Mouse (Mus musculus) monocyte, adult 5-6 weeks (primary cell): ENCODE data around the gene Mindy1. TPM values are rescaled to one million over a fixed set of nuclear protein-coding genes. Genes with fewer than 3 reads are reported as not detected.

Experiments used
- ATAC-seq: fragments of 153-309, 156-312 bp; replicated peaks from 2 replicates; pipeline ENCODE4 v1.8.0; 2017; ENCODE audit warnings: mild to moderate bottlenecking; ENCODE audit not compliant: low TSS enrichment, insufficient number of reproducible peaks, severe bottlenecking, poor library complexity, low FRiP score
- total RNA-seq: library from RNA; stranded (forward); fragments of 200-1000, 200-491, 200-594 nt; gene quantifications from 3 replicates; pipeline ENCODE4 v1.2.3, GENCODE M21; 2017

Gene Mindy1
- 21.6 to 32.4 TPM (median 30.4 TPM) in 3 replicates for total RNA-seq

DNA sequence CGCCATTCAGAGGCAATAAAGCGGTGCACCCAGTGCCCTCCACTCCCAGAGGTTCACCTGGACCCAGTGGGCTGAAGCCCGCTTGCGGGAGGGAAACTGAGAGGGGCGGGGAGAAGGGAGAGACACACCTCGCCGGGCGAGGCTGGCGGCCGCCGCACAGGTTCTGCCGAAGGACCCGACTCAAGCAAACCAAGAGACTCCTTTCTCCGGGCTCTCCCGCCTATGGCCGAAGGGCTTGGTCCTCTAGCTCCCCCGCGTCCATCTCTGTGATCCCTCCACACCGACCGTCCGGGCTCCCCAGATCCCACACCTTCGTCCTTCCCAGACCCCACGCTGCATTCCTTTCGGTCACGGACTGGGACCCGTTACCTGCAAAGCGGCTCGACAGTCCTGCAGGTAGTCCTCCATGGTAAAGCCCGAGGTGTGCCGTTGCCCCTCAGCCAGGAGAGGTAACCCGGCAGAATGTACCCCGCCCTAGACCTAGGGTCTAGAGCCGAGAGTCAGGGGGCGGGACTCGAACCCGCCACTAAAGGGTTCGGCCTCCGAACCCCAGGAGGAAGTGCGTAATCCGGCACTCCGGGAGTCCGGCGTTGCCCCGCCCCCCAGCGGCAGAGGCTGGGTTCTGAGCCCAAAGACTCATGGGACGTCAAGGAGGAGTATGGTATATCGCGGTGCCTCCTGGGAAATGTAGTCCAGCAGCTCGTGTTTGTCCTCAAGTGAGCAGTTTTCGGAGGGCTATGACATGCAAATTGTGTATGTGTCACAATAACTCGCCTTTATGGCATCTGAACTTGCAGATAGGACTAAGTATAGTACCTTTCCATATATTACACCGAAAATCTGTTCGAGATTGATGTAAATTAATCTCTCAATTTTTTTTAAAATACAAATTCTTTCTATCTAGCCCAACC lies at the start of gene Mindy1, which contains the start of gene Prune1:
Gene Mindy1, plus strand, starts transcription at position 130 of the 911 bp plus-strand sequence.
Gene Prune1, minus strand, starts transcription at position 861 of the 911 bp plus-strand sequence.
- ATAC-seq: peak; percentile 89

DNA sequence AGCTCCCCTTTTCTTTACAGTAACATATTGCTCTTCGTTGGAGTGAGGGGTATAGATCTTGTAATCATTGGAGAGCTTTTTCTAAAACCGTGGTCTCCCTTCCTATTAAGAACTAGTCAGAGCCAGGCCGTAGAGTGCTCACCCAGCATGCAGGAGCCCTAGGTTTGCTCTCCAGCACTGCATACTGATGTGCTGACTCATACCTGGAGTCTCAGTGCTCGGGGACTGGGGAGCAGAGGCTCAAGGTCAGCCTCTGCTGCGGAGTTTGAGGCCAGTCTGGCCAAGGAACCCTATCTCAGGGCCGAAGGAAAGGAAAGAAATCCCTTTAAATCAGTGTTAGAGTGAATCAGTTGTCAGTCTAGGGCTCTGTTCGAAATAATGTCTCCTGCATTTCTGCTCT lies 48.4 kb upstream of the Mindy1 start:
- ATAC-seq: no peak

DNA sequence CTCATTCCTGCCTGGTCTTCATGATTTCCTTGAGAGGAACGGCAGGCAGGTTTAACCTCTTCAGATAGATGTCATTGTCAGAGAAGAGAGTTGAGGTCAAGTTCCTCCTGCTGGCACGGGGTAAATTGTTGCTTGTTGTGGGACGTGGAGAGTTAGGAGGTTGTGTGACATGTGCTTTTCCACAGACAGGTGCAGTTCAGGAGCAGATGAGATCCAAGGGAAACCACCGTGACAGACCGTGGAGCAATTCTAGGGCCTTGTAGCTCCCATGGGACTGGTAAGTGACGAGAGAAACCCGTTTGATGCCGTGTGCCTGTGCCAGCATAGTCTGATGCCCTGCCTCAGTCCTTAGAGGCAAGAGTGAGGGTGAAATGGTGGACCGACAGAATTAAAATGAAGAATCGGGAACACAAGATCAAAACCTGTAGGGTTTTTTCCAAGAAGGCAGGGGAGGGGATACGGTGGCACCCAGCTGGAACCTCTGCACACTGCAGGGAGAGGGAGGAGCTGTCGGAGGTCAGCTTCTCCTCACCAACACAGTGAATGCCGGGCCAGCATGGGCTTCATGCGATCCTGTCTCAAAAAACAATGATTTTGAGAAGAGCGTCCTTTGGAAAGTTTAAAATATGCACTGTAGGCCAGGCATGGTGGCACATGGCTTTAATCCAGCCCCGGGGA lies 47.7 kb upstream of the Mindy1 start:
- ATAC-seq: no peak

DNA sequence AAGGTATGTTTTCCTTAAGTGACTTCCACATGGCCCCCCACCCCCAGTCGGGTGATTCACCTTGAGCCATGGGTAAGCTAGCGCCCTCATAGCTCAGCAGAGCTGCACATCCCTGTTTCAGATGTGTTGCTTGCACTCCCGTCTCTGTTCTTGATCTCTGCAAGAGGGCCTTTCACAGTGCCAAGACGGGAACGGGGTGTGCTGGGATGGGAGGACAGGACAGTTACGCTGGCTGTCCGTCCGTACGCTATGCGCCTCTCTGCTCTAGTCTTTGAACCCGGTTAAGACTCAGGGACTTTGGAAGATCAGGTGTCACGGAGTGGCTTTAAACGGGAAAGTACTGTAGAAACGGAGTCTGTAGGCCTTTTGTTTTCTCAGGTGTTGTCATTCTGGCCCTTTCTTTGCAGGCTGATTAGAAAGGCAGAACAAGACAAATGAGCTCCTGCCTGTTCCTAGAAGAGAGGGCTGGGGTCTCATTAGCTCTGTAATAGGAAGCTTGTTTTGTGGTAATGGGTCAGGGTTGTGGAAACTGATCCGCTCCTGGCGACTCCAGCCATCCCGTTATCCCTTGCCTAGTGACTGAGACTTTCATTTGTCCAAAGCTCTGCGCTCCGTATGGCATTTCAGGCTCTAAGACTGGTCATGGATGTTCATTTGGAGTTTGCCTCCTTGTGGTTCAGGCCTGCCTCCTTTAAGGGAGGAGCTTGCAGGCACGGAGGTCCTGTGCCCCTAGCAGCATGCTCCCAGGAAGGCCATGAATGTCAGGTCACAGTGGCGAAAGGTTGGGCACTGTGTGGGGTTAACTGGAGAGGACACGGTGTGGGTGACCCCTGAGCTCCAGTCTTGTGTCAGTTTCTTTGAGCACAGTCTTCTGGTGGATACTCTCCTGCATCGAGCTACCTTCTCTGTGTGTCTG lies 45.5 kb upstream of the Mindy1 start:
- ATAC-seq: no peak

DNA sequence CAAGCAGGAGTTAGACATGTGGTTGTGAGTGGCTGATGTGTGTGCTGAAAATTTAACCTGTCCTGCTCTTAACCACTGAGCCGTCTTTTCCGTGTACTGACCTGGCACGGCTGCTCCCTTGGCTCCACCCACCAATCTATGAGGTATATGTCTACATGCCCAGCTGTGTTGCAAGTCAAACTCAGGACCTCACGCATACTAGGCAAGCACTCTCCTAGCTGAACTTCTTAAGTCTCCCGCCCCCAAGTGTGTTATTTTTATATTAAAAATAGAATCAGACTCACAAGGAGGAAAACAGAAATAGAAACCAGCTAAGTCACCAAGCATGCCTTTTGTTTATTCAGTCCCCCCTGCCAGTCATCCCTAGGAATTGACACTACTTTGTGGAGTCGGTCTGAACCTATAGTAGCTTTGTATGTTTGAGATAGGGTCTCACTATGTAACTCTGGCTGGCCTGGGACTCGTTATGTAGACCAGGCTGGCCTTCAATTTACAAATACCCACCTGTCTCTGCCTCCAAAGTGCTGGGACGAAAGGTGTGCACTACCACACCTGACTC lies 43.5 kb upstream of the Mindy1 start:
- ATAC-seq: no peak

DNA sequence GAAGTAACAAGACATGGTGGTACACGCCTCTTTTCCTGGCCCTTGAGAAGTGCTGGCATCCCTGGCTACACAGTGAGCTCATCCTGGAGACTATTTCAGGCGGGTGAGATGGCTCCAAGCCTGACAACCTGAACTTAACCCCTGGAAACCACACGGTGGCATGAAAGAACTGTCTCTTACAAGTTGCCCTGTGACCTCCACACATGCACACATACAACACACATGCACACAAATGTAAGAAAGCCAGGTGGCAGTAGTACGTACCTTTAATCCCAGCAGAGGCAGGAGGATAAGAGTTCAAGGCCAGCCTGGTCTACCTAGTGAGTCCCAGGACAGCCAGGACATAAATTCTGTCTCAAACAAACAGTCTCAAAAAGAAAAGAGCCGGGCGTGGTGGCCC lies 42.1 kb upstream of the Mindy1 start:
- no peak for ATAC-seq

DNA sequence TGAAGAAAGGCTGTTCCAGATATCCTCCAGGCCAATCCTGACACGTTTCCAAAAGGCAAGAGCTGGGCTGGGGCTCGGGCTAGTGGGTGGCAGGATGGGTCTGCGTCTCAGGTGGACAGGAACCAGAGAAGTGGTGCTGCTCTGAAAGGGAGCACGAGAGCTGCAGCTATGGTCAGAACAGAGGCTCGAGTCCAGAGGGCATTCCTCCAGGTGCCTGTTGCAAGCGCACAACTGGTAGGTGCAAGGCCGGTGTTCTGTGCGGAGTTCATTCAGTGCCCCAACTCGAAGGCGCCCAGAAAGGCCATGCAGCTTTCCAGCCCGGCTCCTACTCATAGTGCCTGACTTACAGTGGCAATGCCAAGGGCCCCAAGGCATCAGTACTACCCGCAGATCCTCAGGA lies 41.2 kb upstream of the Mindy1 start:
- ATAC-seq: no peak

DNA sequence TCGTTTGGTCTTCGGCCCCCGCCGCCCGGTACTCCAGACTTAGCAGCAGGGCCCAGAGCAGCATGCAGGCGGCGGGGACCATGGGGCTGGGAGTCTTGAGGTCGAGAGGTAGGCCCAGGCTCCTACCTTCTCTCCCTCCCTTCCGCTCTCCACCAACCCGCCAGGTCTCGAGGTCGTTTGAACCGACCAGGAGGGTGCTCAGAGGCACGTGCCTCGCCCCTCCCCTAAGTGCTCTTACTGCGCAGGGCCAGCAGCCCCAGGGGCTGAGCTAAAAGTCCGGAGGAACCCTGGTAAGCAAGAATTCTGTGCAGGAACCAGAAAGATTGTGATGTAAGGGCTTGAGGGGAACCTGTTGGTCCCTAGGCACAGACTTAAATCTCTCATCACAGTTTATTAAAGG lies 40.2 kb upstream of the Mindy1 start:
- no peak for ATAC-seq

DNA sequence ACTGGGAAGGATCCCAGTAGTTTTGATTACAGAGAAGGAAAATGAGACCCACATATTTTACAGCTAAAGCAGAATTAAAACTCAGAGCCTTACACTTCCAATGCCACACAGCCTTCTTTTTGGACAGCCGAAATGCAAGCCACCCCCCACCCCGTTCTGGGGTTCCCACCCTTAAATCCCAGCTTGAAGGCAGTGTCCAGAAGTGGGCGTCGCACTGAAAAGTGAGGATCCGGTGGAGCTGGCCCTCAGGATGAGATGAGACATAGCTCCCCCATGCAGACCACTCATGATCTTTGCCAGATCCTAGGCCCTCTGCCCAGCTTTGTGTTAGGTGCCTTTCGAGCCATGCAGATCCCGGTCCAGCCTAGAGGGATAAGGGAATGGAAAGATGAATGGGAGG lies 39.6 kb upstream of the Mindy1 start, which contains the start of gene Gm128:
Gene Gm128, minus strand, starts transcription at position 101 of the 400 bp plus-strand sequence.
- ATAC-seq: no peak

DNA sequence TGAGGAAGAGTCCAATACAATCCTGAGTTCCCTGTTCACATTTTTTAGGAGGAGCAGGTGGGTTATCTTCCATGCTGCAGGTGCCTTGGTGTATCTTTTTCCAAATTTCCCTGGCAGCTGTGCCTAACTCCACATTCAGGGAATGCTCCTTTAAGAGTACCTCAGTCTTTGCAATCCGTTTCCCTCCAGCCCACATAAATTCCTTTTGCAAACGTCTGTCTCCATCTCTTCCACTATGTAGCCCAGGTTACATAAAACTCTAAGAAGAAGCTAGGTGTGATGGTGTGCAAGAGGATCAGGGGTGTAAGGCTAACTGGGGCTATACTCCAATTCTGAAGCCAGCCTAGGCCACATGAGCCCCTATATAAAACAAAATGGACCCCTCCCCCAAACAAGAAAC lies 38.1 kb upstream of the Mindy1 start:
- no peak for ATAC-seq

DNA sequence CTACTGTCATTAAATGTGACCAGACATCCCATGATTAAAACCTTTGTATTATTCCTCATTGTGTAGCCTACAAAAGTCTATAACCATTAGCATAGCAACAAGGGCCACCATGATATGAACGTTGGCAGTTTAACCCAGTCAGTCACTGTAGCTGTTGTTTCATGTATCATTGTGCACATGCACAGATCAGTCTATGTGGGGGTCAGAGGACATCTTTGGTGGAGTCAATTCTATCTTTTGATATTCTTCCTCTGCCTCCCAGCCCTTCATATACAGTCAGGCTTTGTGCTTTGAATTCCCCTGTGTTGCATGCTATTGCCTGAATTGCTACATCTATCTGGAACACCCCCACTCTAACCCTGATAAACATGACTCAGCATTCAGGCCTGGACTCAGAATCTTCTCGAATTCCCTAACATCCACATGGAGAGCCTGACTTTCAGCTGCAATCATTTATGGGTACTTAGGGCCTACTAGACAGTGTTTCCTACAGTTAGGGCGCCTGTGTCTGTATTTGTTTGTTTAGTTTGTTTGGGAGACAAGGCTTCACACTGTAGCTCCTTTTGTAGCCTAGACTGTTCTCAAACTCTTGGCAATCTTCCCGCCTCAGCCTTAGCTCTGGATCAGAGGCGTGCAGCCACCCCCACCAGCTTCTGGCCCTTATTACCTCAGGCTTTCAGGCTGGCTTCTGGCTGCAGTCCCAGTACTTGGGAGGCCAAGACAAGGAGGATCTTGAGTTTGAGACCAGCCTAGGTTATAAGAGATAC lies 34.5 kb upstream of the Mindy1 start:
- ATAC-seq: no peak

DNA sequence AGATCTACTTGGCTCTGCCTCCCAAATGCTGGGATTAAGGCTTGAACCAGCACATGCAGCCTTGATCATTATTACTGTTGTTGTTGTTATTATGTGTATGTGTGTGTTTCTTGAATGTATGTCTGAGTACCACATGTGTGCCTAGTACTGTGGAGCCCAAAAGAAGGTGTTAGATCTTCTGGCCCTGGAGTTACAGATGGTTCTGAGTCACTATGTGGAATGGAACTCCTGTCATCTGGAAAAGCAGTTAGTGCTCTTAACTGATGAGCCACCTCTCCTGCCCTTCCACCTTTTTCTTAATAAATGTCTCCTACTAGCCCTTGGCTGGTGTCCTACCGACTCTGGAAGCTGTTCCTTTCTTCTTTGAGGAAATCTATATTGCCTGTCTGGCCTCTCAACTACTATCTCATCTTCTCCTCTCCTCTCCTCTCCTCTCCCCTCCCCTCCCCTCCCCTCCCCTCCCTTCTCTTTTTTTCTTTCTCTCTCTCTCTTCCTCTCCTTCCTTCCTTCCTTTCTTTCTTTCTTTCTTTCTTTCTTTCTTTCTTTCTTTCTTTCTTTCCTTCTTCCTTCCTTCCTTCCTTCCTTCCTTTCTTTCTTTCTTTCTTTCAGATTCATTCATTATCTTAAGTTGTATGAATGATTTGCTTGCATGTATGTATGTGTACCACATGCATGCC lies 33.3 kb upstream of the Mindy1 start:
- ATAC-seq: no peak

DNA sequence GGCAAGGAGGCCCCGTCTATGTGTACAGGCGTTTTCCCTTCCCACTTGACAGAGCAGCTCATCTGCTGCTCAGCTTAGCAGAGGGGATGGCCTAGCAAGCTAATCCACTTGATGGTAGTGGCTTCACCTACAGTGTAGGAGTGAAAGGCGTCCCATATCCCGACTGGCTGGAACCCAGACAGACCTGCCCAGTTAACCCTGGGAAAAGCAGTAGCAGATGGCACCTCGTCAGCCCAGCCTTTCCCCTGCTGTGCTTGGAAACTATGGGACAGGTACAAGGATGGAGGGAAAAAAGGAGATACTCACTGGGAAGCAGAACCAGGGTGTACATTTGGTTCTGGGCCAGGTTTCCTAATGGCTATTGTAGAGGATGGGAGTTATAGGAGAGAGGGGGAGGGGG lies 30.8 kb upstream of the Mindy1 start:
- ATAC-seq: no peak

DNA sequence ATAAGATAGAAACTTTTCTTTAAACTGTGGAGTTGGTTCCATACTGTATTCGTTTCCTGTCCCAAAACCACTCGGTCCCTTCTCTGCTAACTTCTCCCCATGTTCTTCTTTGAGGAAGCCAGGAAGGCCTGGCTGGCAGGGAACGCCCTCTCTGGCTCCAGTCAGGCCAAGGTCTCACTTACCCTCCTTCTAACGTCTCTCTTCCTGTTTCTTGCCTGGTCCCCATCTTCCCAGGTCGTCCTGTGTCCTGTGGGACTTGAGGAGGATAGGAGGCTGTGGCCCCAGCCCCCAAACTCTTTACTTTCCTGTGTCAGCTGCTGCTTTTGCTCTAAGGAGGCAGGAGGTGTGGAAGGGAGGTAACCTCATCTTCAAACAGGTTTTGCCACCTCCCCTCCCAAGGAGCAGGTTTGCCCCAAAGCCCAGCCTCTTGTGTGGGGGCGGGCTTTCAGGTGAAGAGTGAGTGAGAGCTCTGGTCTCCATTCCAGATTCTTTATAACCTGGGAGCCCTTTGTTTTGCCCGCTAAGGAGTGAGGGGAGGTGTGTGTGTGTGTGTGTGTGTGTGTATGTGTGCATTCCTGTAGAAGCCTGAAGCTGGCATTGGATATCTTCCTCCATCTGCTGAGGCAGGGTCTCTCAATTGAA lies 30.2 kb upstream of the Mindy1 start, which contains the start of gene Bnipl:
Gene Bnipl, minus strand, starts transcription at position 411 of the 642 bp plus-strand sequence.
- ATAC-seq: no peak

DNA sequence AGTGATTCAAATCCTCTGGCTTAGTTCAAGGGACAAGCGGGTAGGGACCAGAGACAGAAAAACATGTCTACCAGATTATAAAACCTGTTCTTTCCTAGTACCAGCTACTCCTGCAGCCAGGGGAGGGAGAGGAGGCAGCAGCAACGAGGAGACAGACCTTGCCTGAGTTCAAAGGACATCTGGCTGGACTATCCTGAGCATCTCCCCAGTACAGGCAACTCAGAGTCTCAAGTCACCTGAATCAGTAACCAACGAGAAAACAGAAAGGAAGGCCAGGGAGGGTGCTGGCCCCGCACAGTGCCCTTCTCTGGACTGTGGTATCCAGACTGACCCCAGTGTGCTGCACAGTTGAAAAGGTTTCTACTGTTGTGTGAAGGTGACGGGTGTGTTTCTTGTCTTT lies 24.2 kb upstream of the Mindy1 start:
- no peak for ATAC-seq

DNA sequence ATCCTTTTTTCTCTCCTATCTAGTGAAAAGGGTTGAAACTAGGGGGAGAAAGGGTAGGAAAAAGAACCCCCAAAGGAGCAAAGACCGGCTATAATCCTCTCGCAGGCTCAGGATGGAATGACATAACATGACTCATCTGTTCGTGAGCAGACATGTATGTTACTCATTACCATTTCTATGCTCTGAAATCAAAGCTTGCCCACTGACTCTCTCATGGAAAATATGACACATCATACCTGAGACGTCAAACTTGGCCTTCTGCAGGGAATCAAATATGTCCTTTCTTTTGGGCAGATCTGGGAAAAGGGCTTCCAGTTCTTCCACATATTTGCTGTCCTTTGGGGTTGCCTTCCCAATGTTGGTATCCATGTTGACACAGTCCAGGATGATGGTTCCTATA lies 19.2 kb upstream of the Mindy1 start:
- no peak for ATAC-seq
